Mouse (Mus musculus) myocyte (in vitro differentiated cells): Measurements from ENCODE around the gene Nkapd1.
A peak's percentile ranks its signal among the peaks of the same experiment; 100 is the strongest.

Experiments used
- E2F4 ChIP-seq: IDR thresholded peaks from one replicate; pipeline ENCODE4 v1.6.1; 2011; ENCODE audit warnings: mild to moderate bottlenecking, control low read depth, moderate library complexity; ENCODE audit not compliant: insufficient read depth
- MAX ChIP-seq: IDR thresholded peaks from one replicate; pipeline ENCODE4 v1.6.1; 2011; ENCODE audit warnings: low read depth, mild to moderate bottlenecking, control low read depth
- MYOD1 ChIP-seq, 3 experiments: IDR thresholded peaks; one replicate each; pipeline ENCODE4 v1.6.1; 2011; ENCODE audit warnings: control low read depth in 2 of 3, low read depth in 2 of 3, mild to moderate bottlenecking in 2 of 3, moderate library complexity in 1 of 3; ENCODE audit not compliant: insufficient read length in 2 of 3, control insufficient read depth in 1 of 3
- MYOG ChIP-seq, 3 experiments: IDR thresholded peaks; one replicate each; pipeline ENCODE4 v1.6.1; 2011; ENCODE audit warnings: control low read depth in 2 of 3, low read depth in 2 of 3, mild to moderate bottlenecking in 2 of 3; ENCODE audit not compliant: insufficient read length in 2 of 3, control insufficient read depth in 1 of 3, insufficient read depth in 1 of 3
- POLR2A ChIP-seq: IDR thresholded peaks from one replicate; pipeline ENCODE4 v1.6.1; 2011; ENCODE audit warnings: low read depth, mild to moderate bottlenecking, control low read depth, moderate library complexity; ENCODE audit not compliant: insufficient read length
- POLR2AphosphoS2 ChIP-seq: IDR thresholded peaks from one replicate; pipeline ENCODE4 v1.6.1; 2011; ENCODE audit warnings: low read depth, control low read depth; ENCODE audit not compliant: insufficient read length
- REST ChIP-seq: IDR thresholded peaks from one replicate; pipeline ENCODE4 v1.6.1; 2011; ENCODE audit warnings: mild to moderate bottlenecking, control low read depth, moderate library complexity; ENCODE audit not compliant: insufficient read depth, insufficient read length
- SRF ChIP-seq: IDR thresholded peaks from one replicate; pipeline ENCODE4 v1.6.1; 2011; ENCODE audit warnings: low read depth; ENCODE audit not compliant: control insufficient read depth, insufficient read length
- TCF12 ChIP-seq: IDR thresholded peaks from one replicate; pipeline ENCODE4 v1.6.1; 2011; ENCODE audit warnings: mild to moderate bottlenecking, control low read depth; ENCODE audit not compliant: poor library complexity, insufficient read depth, severe bottlenecking
- TCF3 ChIP-seq: IDR thresholded peaks from one replicate; pipeline ENCODE4 v1.6.1; 2011; ENCODE audit warnings: low read depth, control low read depth; ENCODE audit not compliant: insufficient read length
- USF1 ChIP-seq: IDR thresholded peaks from one replicate; pipeline ENCODE4 v1.6.1; 2011; ENCODE audit warnings: low read depth, mild to moderate bottlenecking, control low read depth, moderate library complexity

- TF ChIP-seq POLR2A: peak; percentile 20
- TF ChIP-seq TCF12: no peak
- no peak for TF ChIP-seq MAX
- TF ChIP-seq TCF3: no peak
- no peak for TF ChIP-seq USF1
- no peak for TF ChIP-seq POLR2AphosphoS2
- no peak for TF ChIP-seq SRF
- TF ChIP-seq MYOG (IDR thresholded peaks at IDR 0.05; ENCODE audit: control insufficient read depth in 1 of 3, insufficient read depth in 1 of 3, insufficient read length in 2 of 3, low read depth in 2 of 3): peak in 2 of 3 experiments; percentile 22 to 42
- no peak for TF ChIP-seq REST
- TF ChIP-seq E2F4: no peak
- TF ChIP-seq MYOD1 (IDR thresholded peaks at IDR 0.05; ENCODE audit: control insufficient read depth in 1 of 3, insufficient read length in 2 of 3, low read depth in 2 of 3): peak in 1 of 3 experiments; percentile 47
Measured at GRCm38 (mm10) chr9:50660431-50660830, 43.2 kb upstream of the Nkapd1 start.
